ENCODE assay signal across 8 mouse cellular contexts in genomic region chr3:106722028-106722945, GRCm38 (mm10). TPM values are rescaled to one million over a fixed set of nuclear protein-coding genes. Genes with fewer than 3 reads are reported as not detected.
DNase-seq lines count a peak whose midpoint lies in the region; ATAC-seq and TF ChIP-seq lines count a peak whose summit lies in the region.

No protein-coding gene starts in this region.

- H3K36me3 ChIP-seq in E14TG2a.4 (ENCODE audit: insufficient read depth, low read length): no peaks in the 10 kb centered on the region
- H3K36me3 ChIP-seq in forebrain, embryonic 12.5 days (replicated peaks): peaks cover 4% of the 10 kb centered on the region; the same call in 1 of the 2 replicates
- no peaks in the 10 kb centered on the region for H3K36me3 ChIP-seq in heart, postnatal 0 days (replicated peaks; ENCODE audit: control insufficient read depth, insufficient read depth, low read length)
- no peaks in the 10 kb centered on the region for H3K36me3 ChIP-seq in liver, embryonic 16.5 days (ENCODE audit: control insufficient read depth, insufficient read depth)
- H3K36me3 ChIP-seq in neural tube, embryonic 13.5 days: peaks cover 4% of the 10 kb centered on the region; the same call in 1 of the 2 replicates
- H3K36me3 ChIP-seq in testis, adult 2 months (ENCODE audit: control insufficient read depth, insufficient read depth, low read length): no peaks in the 10 kb centered on the region

- H3K4me2 ChIP-seq in forebrain, embryonic 12.5 days: peak overlapping the region; percentile 60
- peak overlapping the region; percentile 80 for H3K4me2 ChIP-seq in heart, postnatal 0 days (ENCODE audit: low read depth, low read length)
- peak overlapping the region; percentile 64 for H3K4me2 ChIP-seq in liver, embryonic 16.5 days (ENCODE audit: low read depth, low read length)
- H3K4me2 ChIP-seq in neural tube, embryonic 13.5 days: peak overlapping the region; percentile 63

- H3K9me3 ChIP-seq in E14TG2a.4 (ENCODE audit: low read length): no peaks in the 10 kb centered on the region
- no peaks in the 10 kb centered on the region for H3K9me3 ChIP-seq in forebrain, embryonic 12.5 days
- no peaks in the 10 kb centered on the region for H3K9me3 ChIP-seq in heart, postnatal 0 days (replicated peaks; ENCODE audit: control insufficient read depth, low read length)
- H3K9me3 ChIP-seq in liver, embryonic 16.5 days (replicated peaks; ENCODE audit: control insufficient read depth, low read length): no peaks in the 10 kb centered on the region
- H3K9me3 ChIP-seq in neural tube, embryonic 13.5 days: peaks cover 4% of the 10 kb centered on the region

- H3K4me1 ChIP-seq in E14TG2a.4 (replicated peaks; ENCODE audit: low read depth, low read length): peaks cover 3% of the 10 kb centered on the region; the same call in 1 of the 2 replicates
- no peaks in the 10 kb centered on the region for H3K4me1 ChIP-seq in forebrain, embryonic 12.5 days
- H3K4me1 ChIP-seq in heart, postnatal 0 days (ENCODE audit: control insufficient read depth, insufficient read depth): no peaks in the 10 kb centered on the region
- H3K4me1 ChIP-seq in liver, embryonic 16.5 days (ENCODE audit: control insufficient read depth, low read depth, low read length): no peaks in the 10 kb centered on the region
- peaks cover 4% of the 10 kb centered on the region; the same call in 1 of the 2 replicates for H3K4me1 ChIP-seq in neural tube, embryonic 13.5 days (replicated peaks)
- no peaks in the 10 kb centered on the region for H3K4me1 ChIP-seq in testis, adult 2 months (ENCODE audit: control insufficient read depth, insufficient read depth, low read length)

- H3K4me3 ChIP-seq in E14TG2a.4 (replicated peaks; ENCODE audit: low read length): peak overlapping the region; percentile 85
- H3K4me3 ChIP-seq in forebrain, embryonic 12.5 days (replicated peaks): peak overlapping the region; percentile 66
- H3K4me3 ChIP-seq in heart, postnatal 0 days (ENCODE audit: low read depth, low read length): peak overlapping the region; percentile 62
- H3K4me3 ChIP-seq in liver, embryonic 16.5 days (ENCODE audit: low read depth, low read length): peak overlapping the region; percentile 71
- H3K4me3 ChIP-seq in neural tube, embryonic 13.5 days: peak overlapping the region; percentile 54
- H3K4me3 ChIP-seq in testis, adult 2 months (ENCODE audit: control insufficient read depth, low read depth, low read length): peak overlapping the region; percentile 92

- no peaks in the 10 kb centered on the region for H3K27me3 ChIP-seq in E14TG2a.4 (ENCODE audit: insufficient read depth, low read length)
- no peaks in the 10 kb centered on the region for H3K27me3 ChIP-seq in forebrain, embryonic 12.5 days
- no peaks in the 10 kb centered on the region for H3K27me3 ChIP-seq in heart, postnatal 0 days (ENCODE audit: control insufficient read depth, insufficient read depth, low read length)
- no peaks in the 10 kb centered on the region for H3K27me3 ChIP-seq in liver, embryonic 16.5 days (ENCODE audit: control insufficient read depth, insufficient read depth, low read depth, low read length)
- peaks cover 15% of the 10 kb centered on the region; the same call in 1 of the 2 replicates for H3K27me3 ChIP-seq in neural tube, embryonic 13.5 days
- H3K27me3 ChIP-seq in testis, adult 2 months (ENCODE audit: control insufficient read depth, insufficient read depth, low read length): no peaks in the 10 kb centered on the region

- peak; percentile 94 for ATAC-seq in forebrain, embryonic 12.5 days (ENCODE audit: low FRiP score)
- peak; percentile 90 for ATAC-seq in heart, postnatal 0 days (ENCODE audit: insufficient read depth, low read depth)
- peak; percentile 79 for ATAC-seq in liver, embryonic 16.5 days (ENCODE audit: low read depth)
- ATAC-seq in neural tube, embryonic 13.5 days (ENCODE audit: low read depth): peak; percentile 97

- TF ChIP-seq EP300 in heart, postnatal 0 days (IDR thresholded peaks at IDR 0.05; ENCODE audit: low read depth): peak; percentile 30; the same call in 1 of the 2 replicates

- TF ChIP-seq POLR2A in testis, adult 2 months (IDR thresholded peaks at IDR 0.05; ENCODE audit: control insufficient read depth, low read depth, low read length): no peak

- peak overlapping the region; percentile 59 for H3K9ac ChIP-seq in forebrain, embryonic 12.5 days
- H3K9ac ChIP-seq in heart, postnatal 0 days (replicated peaks; ENCODE audit: low read depth, low read length): peak overlapping the region; percentile 60
- H3K9ac ChIP-seq in liver, embryonic 16.5 days (ENCODE audit: low read depth, low read length): peak overlapping the region; percentile 64
- H3K9ac ChIP-seq in neural tube, embryonic 13.5 days: peak overlapping the region; percentile 74

- peak; percentile 74 for DNase-seq in c-Kit-positive CD71-positive TER-119-positive erythroid progenitor cells, embryonic 14.5 days (ENCODE audit: low spot score)
- peak; percentile 83 for DNase-seq in heart, postnatal 0 days (ENCODE audit: low spot score)
- peak; percentile 83 to 93 for DNase-seq in kidney, postnatal 4 days

- peak overlapping the region; percentile 91 for H3K27ac ChIP-seq in forebrain, embryonic 12.5 days
- peak overlapping the region; percentile 97 for H3K27ac ChIP-seq in heart, postnatal 0 days (ENCODE audit: low read depth)
- H3K27ac ChIP-seq in liver, embryonic 16.5 days (ENCODE audit: low read length): peak overlapping the region; percentile 90
- peak overlapping the region; percentile 93 for H3K27ac ChIP-seq in neural tube, embryonic 13.5 days (replicated peaks)
- peak overlapping the region; percentile 89 for H3K27ac ChIP-seq in testis, adult 2 months (ENCODE audit: control insufficient read depth, insufficient read depth, low read depth, low read length)

- TF ChIP-seq CTCF in E14TG2a.4 (conservative IDR thresholded peaks at IDR 0.05; ENCODE audit: low read length): no peak
- TF ChIP-seq CTCF in heart, postnatal 0 days (IDR thresholded peaks at IDR 0.05; ENCODE audit: low read depth): peak; percentile 18; the same call in 1 of the 2 replicates
- no peak for TF ChIP-seq CTCF in testis, adult 2 months (IDR thresholded peaks at IDR 0.05; ENCODE audit: control insufficient read depth, insufficient read depth, insufficient replicate concordance, low read depth, low read length)

- 1% methylated on average over 33 of the region's 33 CpGs for WGBS in forebrain, embryonic 12.5 days
- under 1% methylated on average over 33 of the region's 33 CpGs for WGBS in heart, postnatal 0 days
- under 1% methylated on average over 33 of the region's 33 CpGs for WGBS in liver, embryonic 16.5 days (ENCODE audit: insufficient replicate concordance)
- WGBS in neural tube, embryonic 13.5 days: 1% methylated on average over 33 of the region's 33 CpGs

RNA-seq across cellular contexts. Expression of gene Lrif1, which starts 37.5 kb away (rescaled TPM):
- 20.7 and 21.6 TPM in 2 replicates for polyA plus RNA-seq in forebrain, embryonic 12.5 days (2016; fragmentation: Nextera tagmentation; extraction: Ambion mirVana)
- 4.8 and 9.0 TPM in 2 replicates for total RNA-seq in heart, postnatal 0 days (2014; rRNA removed; ENCODE audit: low replicate concordance)
- polyA plus RNA-seq in heart, postnatal 0 days (2015; fragmentation: Nextera tagmentation; extraction: Ambion mirVana): 13.4 and 13.7 TPM in 2 replicates
- 3.7 and 4.8 TPM in 2 replicates for polyA plus RNA-seq in liver, embryonic 16.5 days (2015; fragmentation: Nextera tagmentation; extraction: Ambion mirVana)
- 16.6 and 18.3 TPM in 2 replicates for polyA plus RNA-seq in neural tube, embryonic 13.5 days (2015; fragmentation: Nextera tagmentation; extraction: Ambion mirVana)
- polyA plus RNA-seq in testis, adult 2 months (2012; rRNA removed): 32.1 and 33.5 TPM in 2 replicates

Comparison
In these comparisons a context has a peak if more than half of its experiments do, and no peak if none do; other contexts are left out.
1. Peak in every context shown above with its lines: DNase-seq, ATAC-seq, H3K4me3 ChIP-seq and H3K27ac ChIP-seq.